Mouse (Mus musculus) hindbrain, embryonic 16.5 days (tissue): ENCODE results near the gene Gbp10. TPM values are rescaled to one million over a fixed set of nuclear protein-coding genes. Genes with fewer than 3 reads are reported as not detected.
"Not testable (repeated sequence)": the region's sequence is repeated elsewhere in the genome, so short reads cannot be mapped to it uniquely, and the experiment has no call there.

Experiments
- ATAC-seq: fragments of 200-750 bp; cut with Nextera tagmentation; 2 replicates; pipeline ENCODE4 v1.8.0; 2017; ENCODE audit warnings: moderate TSS enrichment, moderate library complexity
- H3K27ac ChIP-seq: fragments of 300-500 bp; sonication (generic); 2 replicates; pipeline ENCODE4 v1.5.1; 2014; ENCODE audit warnings: low read depth, mild to moderate bottlenecking, control low read depth, low read length, moderate library complexity
- H3K27me3 ChIP-seq: fragments of 300-500 bp; sonication (generic); replicated peaks from 2 replicates; pipeline ENCODE4 v1.6.1; 2014; ENCODE audit warnings: low read length; ENCODE audit not compliant: control insufficient read depth, insufficient read depth
- H3K36me3 ChIP-seq: fragments of 300-500 bp; sonication (generic); 2 replicates; pipeline ENCODE4 v1.6.1; 2014; ENCODE audit warnings: mild to moderate bottlenecking, low read length, moderate library complexity, mixed read lengths; ENCODE audit not compliant: control insufficient read depth, insufficient read depth
- H3K4me1 ChIP-seq: fragments of 300-500 bp; sonication (generic); 2 replicates; pipeline ENCODE4 v1.6.1; 2014; ENCODE audit warnings: low read depth, low read length; ENCODE audit not compliant: control insufficient read depth, insufficient read depth
- H3K4me2 ChIP-seq: fragments of 300-500 bp; sonication (generic); 2 replicates; pipeline ENCODE4 v1.6.1; 2014; ENCODE audit warnings: mild to moderate bottlenecking, low read length, control low read depth, moderate library complexity
- H3K4me3 ChIP-seq: fragments of 300-500 bp; sonication (generic); 2 replicates; pipeline ENCODE4 v1.5.1; 2014; ENCODE audit warnings: mild to moderate bottlenecking, low read length, control low read depth, moderate library complexity
- H3K9ac ChIP-seq: fragments of 300-500 bp; sonication (generic); 2 replicates; pipeline ENCODE4 v1.6.1; 2014; ENCODE audit warnings: low read depth, mild to moderate bottlenecking, control low read depth, low read length, moderate library complexity
- H3K9me3 ChIP-seq: fragments of 300-500 bp; sonication (generic); 2 replicates; pipeline ENCODE4 v1.6.1; 2014; ENCODE audit warnings: mild to moderate bottlenecking, low read length, moderate library complexity; ENCODE audit not compliant: control insufficient read depth
- WGBS: fragments of 180-500 bp; shearing (Covaris S2); extraction: QIAGEN DNeasy Blood & Tissue Kit; methylation state at CpG from one replicate; pipeline ENCODE4 v1.1.7; 2014; 5-methylcytosine and 5-hydroxymethylcytosine counted together
- polyA plus RNA-seq: library from polyadenylated mRNA; unstranded; fragments of >200 nt; fragmentation: Nextera tagmentation; extraction: Ambion mirVana; gene quantifications from 2 replicates; pipeline ENCODE4 v1.2.1, GENCODE M21; 2015

The Gbp10 gene
- polyA plus RNA-seq, 1 experiment from 2014 or later = 1.1 TPM

GRCm38 (mm10) chr5:105197915-105198560, 41.3 kb downstream of the Gbp10 start:
- not testable (repeated sequence) for H3K9me3 ChIP-seq, H3K4me1 ChIP-seq, H3K9ac ChIP-seq, ATAC-seq, H3K4me3 ChIP-seq, H3K27me3 ChIP-seq, H3K4me2 ChIP-seq, H3K27ac ChIP-seq, H3K36me3 ChIP-seq

- H3K9ac ChIP-seq, H3K27ac ChIP-seq, H3K27me3 ChIP-seq, H3K4me3 ChIP-seq, H3K9me3 ChIP-seq, H3K4me2 ChIP-seq, H3K36me3 ChIP-seq, H3K4me1 ChIP-seq: not testable (repeated sequence)
- WGBS = 82% methylated on average over 5 of the region's 5 CpGs
- ATAC-seq = peak; percentile 37; the same call in 1 of the 2 replicates
Measured at GRCm38 (mm10) chr5:105196308-105196707, 43.0 kb downstream of the Gbp10 start.

GRCm38 (mm10) chr5:105192536-105192935, 46.8 kb downstream of the Gbp10 start:
- H3K4me2 ChIP-seq, H3K9ac ChIP-seq, H3K36me3 ChIP-seq, H3K4me1 ChIP-seq, H3K27me3 ChIP-seq, ATAC-seq, H3K4me3 ChIP-seq, H3K27ac ChIP-seq, H3K9me3 ChIP-seq: not testable (repeated sequence)
- 85% methylated on average over 2 of the region's 2 CpGs for WGBS

GRCm38 (mm10) chr5:105181446-105181845, 57.9 kb downstream of the Gbp10 start:
- no peak overlapping the region for H3K4me3 ChIP-seq
- ATAC-seq = no peak
- no peaks in the 10 kb centered on the region for H3K9me3 ChIP-seq
- no peak overlapping the region for H3K27ac ChIP-seq
- H3K27me3 ChIP-seq = no peaks in the 10 kb centered on the region
- no peak overlapping the region for H3K4me2 ChIP-seq
- H3K4me1 ChIP-seq = no peaks in the 10 kb centered on the region
- no peaks in the 10 kb centered on the region for H3K36me3 ChIP-seq
- no peak overlapping the region for H3K9ac ChIP-seq

Other genes starting within 250 kb of the Gbp10 start
- 1.5 and 1.6 TPM in 2 replicates for gene Gbp9, start 100.0 kb downstream of the Gbp10 start, polyA plus RNA-seq
- 0.63 and 0.65 TPM in 2 replicates for gene Gbp8, start 100.0 kb downstream of the Gbp10 start, polyA plus RNA-seq
- gene Gbp4, start 99.9 kb downstream of the Gbp10 start, polyA plus RNA-seq = 1.5 and 2.0 TPM in 2 replicates
- gene Gm43302, start 54.2 kb upstream of the Gbp10 start, polyA plus RNA-seq = 0.92 TPM in 1 of 2 replicates, not detected in the other
- 2.3 and 3.1 TPM in 2 replicates for gene Gbp6, start 54.2 kb upstream of the Gbp10 start, polyA plus RNA-seq
- 11.2 and 14.9 TPM in 2 replicates for gene Lrrc8b, start 176.2 kb upstream of the Gbp10 start, polyA plus RNA-seq